Mouse (Mus musculus): ENCODE results near the gene Enoph1.
A peak's percentile ranks its signal among the peaks of the same experiment; 100 is the strongest.

Enoph1 gene

GRCm38 (mm10) chr5:100079040-100079930, 39.5 kb downstream of the Enoph1 start:
- peak; percentile 49 for DNase-seq (ENCODE audit: low spot score)

DNA sequence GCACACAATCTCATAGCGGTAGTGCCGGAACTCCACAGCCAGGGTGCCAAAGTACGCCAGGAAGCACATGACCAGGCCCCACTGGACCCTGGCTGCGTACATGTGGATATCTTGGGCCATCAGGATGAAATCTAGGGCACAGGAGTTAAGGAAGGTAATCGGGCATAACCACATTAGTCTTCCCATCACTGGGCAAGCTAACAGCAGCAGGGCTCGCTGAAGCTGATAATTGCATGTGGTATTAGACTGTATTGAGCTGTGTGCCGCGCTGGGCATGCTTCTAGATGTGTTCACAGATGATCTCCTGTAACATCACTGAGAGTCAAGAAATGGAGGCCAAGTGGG, 40.1 kb downstream of the Enoph1 start:
- peak; percentile 63 for DNase-seq (ENCODE audit: low spot score)

- no peak for DNase-seq (ENCODE audit: low spot score)
Measured at GRCm38 (mm10) chr5:100082006-100082405, 42.2 kb downstream of the Enoph1 start.

DNA sequence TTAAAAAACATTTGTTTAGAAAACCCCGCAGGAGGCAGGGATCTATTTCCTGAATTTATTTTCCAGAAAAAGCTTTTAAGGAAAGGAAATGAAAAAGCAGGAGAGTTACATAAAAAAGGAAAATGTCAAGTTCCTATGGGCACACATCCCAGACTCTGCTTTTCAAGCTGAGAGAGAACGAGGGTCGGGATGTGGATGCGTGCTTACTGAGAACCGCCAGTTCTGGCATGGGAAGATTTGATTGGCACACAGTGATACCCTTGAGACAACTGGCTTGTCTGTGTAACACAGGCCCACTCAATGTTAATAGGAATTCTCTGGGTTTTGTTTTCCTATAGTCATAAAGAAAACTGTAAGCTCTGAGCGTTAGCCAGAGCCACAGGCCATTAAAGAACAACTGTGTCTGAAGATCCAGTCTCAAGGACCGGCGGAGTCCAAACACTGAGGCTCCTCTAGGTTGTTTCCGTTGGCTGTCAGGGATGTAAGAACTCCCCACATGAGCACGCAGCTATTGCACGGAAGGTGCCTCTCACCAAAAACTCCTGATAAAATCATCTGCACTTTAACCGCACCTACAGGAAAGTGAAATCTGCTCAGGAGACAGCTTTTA, 44.3 kb downstream of the Enoph1 start:
- DNase-seq (ENCODE audit: low spot score), result no peak

GRCm38 (mm10) chr5:100085097-100085496, 45.3 kb downstream of the Enoph1 start:
- no peak for DNase-seq (ENCODE audit: low spot score)

DNA sequence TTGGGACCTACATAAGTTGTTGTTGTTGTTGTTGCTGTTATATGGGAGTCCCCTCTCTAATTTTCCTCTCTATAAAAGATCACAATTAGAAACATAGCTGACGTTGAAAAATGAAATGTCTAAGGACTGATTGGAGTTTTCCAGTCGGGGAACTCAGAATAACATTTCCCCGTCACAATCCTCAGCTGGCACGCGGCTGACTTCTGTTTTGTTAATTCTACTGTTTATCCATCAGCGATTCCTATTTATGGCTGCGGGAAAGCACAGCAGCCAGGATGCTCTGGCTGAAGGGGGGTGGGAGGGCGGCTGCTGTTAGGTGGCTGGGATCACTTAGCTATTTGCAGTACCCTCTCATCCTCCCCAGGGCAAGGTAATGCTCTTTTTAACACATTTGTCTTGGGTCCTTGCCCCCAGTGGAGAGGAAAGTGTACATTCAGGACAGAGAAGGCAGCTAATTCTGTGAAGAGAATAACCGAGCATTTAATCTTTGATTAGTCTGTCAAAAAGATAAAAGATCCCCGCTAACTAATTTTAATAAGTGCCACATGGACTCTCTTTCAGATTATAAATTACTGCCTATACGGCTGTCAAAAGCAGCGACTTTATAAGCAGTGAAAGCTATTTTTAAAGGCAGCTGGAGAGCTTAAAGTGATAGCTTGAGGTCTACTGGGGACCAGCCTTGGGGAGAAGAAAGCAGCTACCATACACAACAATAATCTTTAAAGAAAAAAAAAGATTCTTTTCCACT, 50.9 kb downstream of the Enoph1 start:
- peak; percentile 35 for DNase-seq (ENCODE audit: low spot score)

GRCm38 (mm10) chr5:100091263-100091594, 51.4 kb downstream of the Enoph1 start:
- no peak for DNase-seq (ENCODE audit: low spot score)

GRCm38 (mm10) chr5:100091602-100092001, 51.8 kb downstream of the Enoph1 start:
- peak; percentile 68 for DNase-seq (ENCODE audit: low spot score)

GRCm38 (mm10) chr5:100096955-100097354, 57.2 kb downstream of the Enoph1 start:
- DNase-seq (ENCODE audit: low spot score), result no peak

DNA sequence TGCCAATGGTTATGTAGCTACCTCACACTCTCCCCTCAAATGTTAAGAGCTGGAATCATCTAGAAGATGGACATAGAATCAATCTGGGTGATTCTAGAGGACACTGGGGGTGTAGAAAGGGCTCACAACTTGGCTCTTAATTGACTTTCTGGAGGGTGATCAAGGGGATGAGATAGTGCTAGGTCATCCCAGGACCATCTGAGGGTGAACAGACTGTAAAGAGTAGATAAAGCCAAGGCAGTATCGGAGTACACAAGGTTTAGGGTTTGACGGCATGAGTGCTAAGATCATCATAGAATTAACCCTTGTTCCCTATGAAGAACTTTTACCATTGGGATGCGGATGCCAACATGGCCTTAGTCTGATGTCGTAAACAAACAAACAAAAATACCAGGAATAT, 58.2 kb downstream of the Enoph1 start:
- DNase-seq (ENCODE audit: low spot score), result no peak

DNA sequence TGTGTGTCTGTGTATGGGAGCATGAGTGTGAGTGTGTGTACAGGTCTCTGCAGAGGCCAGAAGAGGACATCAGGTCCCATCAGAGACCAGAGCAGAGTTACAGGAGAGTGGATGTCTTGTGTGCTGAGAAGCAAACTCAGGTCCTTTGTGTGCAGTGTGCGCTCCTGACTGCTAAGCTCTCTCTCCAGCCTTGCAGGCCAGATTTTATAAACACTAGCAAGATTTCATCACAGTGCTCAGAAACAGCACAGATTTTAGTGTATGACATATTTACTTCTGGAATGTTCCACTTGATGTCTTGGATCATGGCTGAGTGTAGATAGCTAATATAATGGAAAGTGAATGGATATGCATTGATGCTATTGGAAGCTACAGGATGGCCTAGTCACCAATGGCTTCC, 62.6 kb downstream of the Enoph1 start:
- no peak for DNase-seq (ENCODE audit: low spot score)

DNA sequence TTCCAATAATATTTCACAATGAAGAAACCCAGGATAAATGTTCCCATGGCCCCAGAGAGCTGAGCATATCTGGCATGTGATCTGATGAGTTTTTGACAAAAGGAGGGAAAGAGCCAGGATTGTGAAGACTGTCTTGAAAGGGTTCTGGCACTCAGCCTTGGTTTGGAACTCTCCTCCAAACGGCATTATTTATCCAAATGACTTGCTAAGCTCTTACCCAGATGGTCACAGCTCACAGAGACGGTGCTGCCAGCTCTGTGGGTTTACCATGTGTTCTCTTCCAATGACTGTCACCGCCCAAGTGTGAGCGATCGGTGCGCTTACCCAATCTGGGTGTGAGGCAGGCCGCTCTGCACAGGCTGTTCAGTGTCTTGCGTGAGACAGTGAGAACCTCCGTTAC, 69.1 kb downstream of the Enoph1 start:
- no peak for DNase-seq (ENCODE audit: low spot score)

- DNase-seq (ENCODE audit: low spot score), result no peak
Measured at GRCm38 (mm10) chr5:100109543-100110282, 69.9 kb downstream of the Enoph1 start.

GRCm38 (mm10) chr5:100110581-100110980, 70.8 kb downstream of the Enoph1 start:
- no peak for DNase-seq (ENCODE audit: low spot score)

GRCm38 (mm10) chr5:100113403-100113802, 73.6 kb downstream of the Enoph1 start:
- no peak for DNase-seq (ENCODE audit: low spot score)
